Mouse (Mus musculus): ENCODE results near the gene Drc1. TPM values are rescaled to one million over a fixed set of nuclear protein-coding genes. Genes with fewer than 3 reads are reported as not detected.

Gene Drc1
- total RNA-seq, 2 experiments from 2014 or later: 0.49 TPM; not detected in 1

Other genes with a start within 250 kb of the Drc1 start
- 1 to 10 TPM; 3.0 to 3.1 TPM for gene Tyms, start 207.8 kb upstream of the Drc1 start, total RNA-seq (2021)
- under 1 TPM in 1 of 2 experiments, not detected in 1; 0.10 TPM for gene Garem2, start 176.2 kb upstream of the Drc1 start, total RNA-seq (2021)
- not detected for gene 3110082J24Rik, start 175.3 kb upstream of the Drc1 start, total RNA-seq (2021)
- 1,000 to 10,000 TPM; 1,388 to 1,426 TPM for gene Hadha, start 126.2 kb upstream of the Drc1 start, total RNA-seq (2021)
- gene Hadhb, start 126.1 kb upstream of the Drc1 start, total RNA-seq (2021): 1,000 to 10,000 TPM; 2,535 to 2,720 TPM
- gene Adgrf3, start 75.7 kb upstream of the Drc1 start, total RNA-seq (2021): under 1 TPM in 1 of 2 experiments, not detected in 1; 0.59 TPM
- gene Selenoi, start 48.8 kb upstream of the Drc1 start, total RNA-seq (2021): 10 to 100 TPM; 16.6 to 18.5 TPM
- gene Otof, start 180.5 kb downstream of the Drc1 start, total RNA-seq (2021): not detected
- not detected for gene 1700001C02Rik, start 184.7 kb downstream of the Drc1 start, total RNA-seq (2021)

Measured in heart, adult 18-20 months (tissue).